Mouse (Mus musculus): Measurements from ENCODE around the gene Csmd2. TPM values are rescaled to one million over a fixed set of nuclear protein-coding genes. Genes with fewer than 3 reads are reported as not detected.

The Csmd2 gene
- polyA plus RNA-seq, 1 experiment, result 0.03 TPM

- Histone ChIP-seq H3K36me3 (ENCODE audit: control insufficient read depth, insufficient read depth, low read length) (no peaks in the 10 kb centered on the region), H3K27me3 (replicated peaks; ENCODE audit: control insufficient read depth, insufficient read depth, low read length) (no peaks in the 10 kb centered on the region), H3K4me3 (ENCODE audit: insufficient read depth, low read depth, low read length) (no peak overlapping the region), H3K27ac (ENCODE audit: insufficient read depth, low read depth, low read length) (no peak overlapping the region), H3K4me1 (ENCODE audit: control insufficient read depth, insufficient read depth, low read length) (no peaks in the 10 kb centered on the region)
- 67% methylated on average over 9 of the region's 9 CpGs for WGBS
- peak; percentile 7 for DNase-seq
- TF ChIP-seq CTCF (conservative IDR thresholded peaks at IDR 0.05; ENCODE audit: insufficient read depth, insufficient read length, low read depth, low read length) (no peak), POLR2A (IDR thresholded peaks at IDR 0.05; ENCODE audit: low read depth, low read length) (no peak)
Observed at GRCm38 (mm10) chr4:128269261-128269875, 281.7 kb downstream of the Csmd2 start.

- TF ChIP-seq POLR2A (IDR thresholded peaks at IDR 0.05; ENCODE audit: low read depth, low read length), result no peak
- no peak for TF ChIP-seq CTCF (conservative IDR thresholded peaks at IDR 0.05; ENCODE audit: insufficient read depth, insufficient read length, low read depth, low read length)
- Histone ChIP-seq H3K27me3 (replicated peaks; ENCODE audit: control insufficient read depth, insufficient read depth, low read length) (no peaks in the 10 kb centered on the region), H3K4me1 (ENCODE audit: control insufficient read depth, insufficient read depth, low read length) (no peaks in the 10 kb centered on the region), H3K36me3 (ENCODE audit: control insufficient read depth, insufficient read depth, low read length) (no peaks in the 10 kb centered on the region), H3K27ac (ENCODE audit: insufficient read depth, low read depth, low read length) (no peak overlapping the region), H3K4me3 (ENCODE audit: insufficient read depth, low read depth, low read length) (no peak overlapping the region)
- 55% methylated on average over 10 of the region's 10 CpGs for WGBS
- DNase-seq, result no peak
Observed at GRCm38 (mm10) chr4:128270177-128270576, 282.5 kb downstream of the Csmd2 start.

- TF ChIP-seq CTCF (conservative IDR thresholded peaks at IDR 0.05; ENCODE audit: insufficient read depth, insufficient read length, low read depth, low read length) (no peak), POLR2A (IDR thresholded peaks at IDR 0.05; ENCODE audit: low read depth, low read length) (no peak)
Observed at GRCm38 (mm10) chr4:128270931-128271330, 283.3 kb downstream of the Csmd2 start.

GRCm38 (mm10) chr4:128272501-128272900, 284.8 kb downstream of the Csmd2 start:
- no peak for DNase-seq
- WGBS, result 56% methylated on average over 6 of the region's 6 CpGs
- TF ChIP-seq CTCF (conservative IDR thresholded peaks at IDR 0.05; ENCODE audit: insufficient read depth, insufficient read length, low read depth, low read length), result no peak
- no peak for TF ChIP-seq POLR2A (IDR thresholded peaks at IDR 0.05; ENCODE audit: low read depth, low read length)
- no peak overlapping the region for H3K27ac ChIP-seq (ENCODE audit: insufficient read depth, low read depth, low read length)
- H3K27me3 ChIP-seq (replicated peaks; ENCODE audit: control insufficient read depth, insufficient read depth, low read length), result no peaks in the 10 kb centered on the region
- H3K4me1 ChIP-seq (ENCODE audit: control insufficient read depth, insufficient read depth, low read length), result no peaks in the 10 kb centered on the region
- no peak overlapping the region for H3K4me3 ChIP-seq (ENCODE audit: insufficient read depth, low read depth, low read length)
- H3K36me3 ChIP-seq (ENCODE audit: control insufficient read depth, insufficient read depth, low read length), result no peaks in the 10 kb centered on the region

More at GRCm38 (mm10) chr4:128270931-128271330, 283.3 kb downstream of the Csmd2 start:
- no peaks in the 10 kb centered on the region for H3K4me1 ChIP-seq (ENCODE audit: control insufficient read depth, insufficient read depth, low read length)
- H3K27me3 ChIP-seq (replicated peaks; ENCODE audit: control insufficient read depth, insufficient read depth, low read length), result no peaks in the 10 kb centered on the region
- H3K36me3 ChIP-seq (ENCODE audit: control insufficient read depth, insufficient read depth, low read length), result no peaks in the 10 kb centered on the region
- no peak overlapping the region for H3K4me3 ChIP-seq (ENCODE audit: insufficient read depth, low read depth, low read length)
- H3K27ac ChIP-seq (ENCODE audit: insufficient read depth, low read depth, low read length), result no peak overlapping the region
- 59% methylated on average over 19 of the region's 19 CpGs for WGBS
- peak; percentile 3 for DNase-seq

GRCm38 (mm10) chr4:128273146-128273545, 285.5 kb downstream of the Csmd2 start:
- DNase-seq, result no peak
- H3K4me3 ChIP-seq (ENCODE audit: insufficient read depth, low read depth, low read length), result no peak overlapping the region
- no peaks in the 10 kb centered on the region for H3K27me3 ChIP-seq (replicated peaks; ENCODE audit: control insufficient read depth, insufficient read depth, low read length)
- no peak overlapping the region for H3K27ac ChIP-seq (ENCODE audit: insufficient read depth, low read depth, low read length)
- 62% methylated on average over 11 of the region's 11 CpGs for WGBS
- no peak for TF ChIP-seq POLR2A (IDR thresholded peaks at IDR 0.05; ENCODE audit: low read depth, low read length)
- no peak for TF ChIP-seq CTCF (conservative IDR thresholded peaks at IDR 0.05; ENCODE audit: insufficient read depth, insufficient read length, low read depth, low read length)
- H3K36me3 ChIP-seq (ENCODE audit: control insufficient read depth, insufficient read depth, low read length), result no peaks in the 10 kb centered on the region
- no peaks in the 10 kb centered on the region for H3K4me1 ChIP-seq (ENCODE audit: control insufficient read depth, insufficient read depth, low read length)

- no peak overlapping the region for H3K4me3 ChIP-seq (ENCODE audit: insufficient read depth, low read depth, low read length)
- no peak overlapping the region for H3K27ac ChIP-seq (ENCODE audit: insufficient read depth, low read depth, low read length)
- H3K4me1 ChIP-seq (ENCODE audit: control insufficient read depth, insufficient read depth, low read length), result no peaks in the 10 kb centered on the region
- DNase-seq, result no peak
- no peaks in the 10 kb centered on the region for H3K36me3 ChIP-seq (ENCODE audit: control insufficient read depth, insufficient read depth, low read length)
- 78% methylated on average over 5 of the region's 5 CpGs for WGBS
- no peaks in the 10 kb centered on the region for H3K27me3 ChIP-seq (replicated peaks; ENCODE audit: control insufficient read depth, insufficient read depth, low read length)
- TF ChIP-seq CTCF (conservative IDR thresholded peaks at IDR 0.05; ENCODE audit: insufficient read depth, insufficient read length, low read depth, low read length), result no peak
Observed at GRCm38 (mm10) chr4:128275116-128275515, 287.5 kb downstream of the Csmd2 start.

- no peak overlapping the region for H3K27ac ChIP-seq (ENCODE audit: insufficient read depth, low read depth, low read length)
- H3K27me3 ChIP-seq (replicated peaks; ENCODE audit: control insufficient read depth, insufficient read depth, low read length), result no peaks in the 10 kb centered on the region
- no peak overlapping the region for H3K4me3 ChIP-seq (ENCODE audit: insufficient read depth, low read depth, low read length)
- TF ChIP-seq POLR2A (IDR thresholded peaks at IDR 0.05; ENCODE audit: low read depth, low read length) (no peak), CTCF (conservative IDR thresholded peaks at IDR 0.05; ENCODE audit: insufficient read depth, insufficient read length, low read depth, low read length) (no peak)
- 62% methylated on average over 6 of the region's 6 CpGs for WGBS
- no peak for DNase-seq
- H3K4me1 ChIP-seq (ENCODE audit: control insufficient read depth, insufficient read depth, low read length), result no peaks in the 10 kb centered on the region
- no peaks in the 10 kb centered on the region for H3K36me3 ChIP-seq (ENCODE audit: control insufficient read depth, insufficient read depth, low read length)
Observed at GRCm38 (mm10) chr4:128275586-128275985, 287.9 kb downstream of the Csmd2 start.
